Comparison of ENCODE assay signal across 15 mouse cellular contexts in genomic region chr8:121861276-121861675, GRCm38 (mm10). TPM values are rescaled to one million over a fixed set of nuclear protein-coding genes. Genes with fewer than 3 reads are reported as not detected.
A peak's percentile ranks its signal among the peaks of the same experiment; 100 is the strongest.
DNase-seq lines count a peak whose midpoint lies in the region; ATAC-seq lines count a peak whose summit lies in the region.
"Had no signal": no experiment of that assay in that cellular context is flagged by ENCODE, and none has a peak within 500 bp of the region (broad histone marks: within the 10 kb centered on the region; RNA-seq: fewer than 3 reads in every experiment).

No protein-coding gene starts in this region.

- H3K4me1 ChIP-seq in stomach, embryonic 16.5 days (ENCODE audit: control insufficient read depth, insufficient read depth, low read length) = no peaks in the 10 kb centered on the region
- H3K4me1 ChIP-seq in kidney, embryonic 14.5 days (ENCODE audit: control insufficient read depth, insufficient read depth, low read length) = no peaks in the 10 kb centered on the region
- H3K4me1 ChIP-seq: neural tube, embryonic 13.5 days had no signal

- H3K4me3 ChIP-seq in stomach, embryonic 16.5 days (replicated peaks; ENCODE audit: low read length) = no peak overlapping the region
- H3K4me3 ChIP-seq in kidney, embryonic 14.5 days (ENCODE audit: low read length) = no peak overlapping the region
- H3K4me3 ChIP-seq: heart, adult 2 months; kidney, embryonic 15.5 days; neural tube, embryonic 13.5 days had no signal

- peak; percentile 60 for DNase-seq in retina, embryonic 14.5 days (ENCODE audit: low spot score)
- DNase-seq in retina, postnatal 1 day = no peak
- peak; percentile 77 for DNase-seq in MN1 (ENCODE audit: low spot score)
- DNase-seq in adrenal gland, postnatal 4 days (ENCODE audit: low spot score in 2 of 2) = no peak
- DNase-seq in adrenal gland, postnatal 25 days = no peak
- DNase-seq: adrenal gland, postnatal 10 days; heart, adult 2 months; lung, embryonic 14.5 days had no signal

- whole genome bisulfite sequencing in stomach, embryonic 16.5 days = 45% methylated on average over 6 of the region's 6 CpGs
- 44% methylated on average over 6 of the region's 6 CpGs for WGBS in kidney, embryonic 14.5 days

- H3K27me3 ChIP-seq in stomach, embryonic 16.5 days (ENCODE audit: control insufficient read depth, insufficient read depth, low read length) = no peaks in the 10 kb centered on the region
- H3K27me3 ChIP-seq in kidney, embryonic 14.5 days (ENCODE audit: control insufficient read depth, insufficient read depth, low read length) = no peaks in the 10 kb centered on the region
- H3K27me3 ChIP-seq: kidney, embryonic 15.5 days; neural tube, embryonic 13.5 days had no signal

- no peak overlapping the region for H3K9ac ChIP-seq in stomach, embryonic 16.5 days (ENCODE audit: low read length)
- no peak overlapping the region for H3K9ac ChIP-seq in kidney, embryonic 14.5 days (ENCODE audit: low read depth, low read length)
- H3K9ac ChIP-seq: kidney, embryonic 15.5 days; lung, embryonic 14.5 days; neural tube, embryonic 13.5 days had no signal

- H3K4me2 ChIP-seq in stomach, embryonic 16.5 days (ENCODE audit: low read depth, low read length) = no peak overlapping the region
- H3K4me2 ChIP-seq in kidney, embryonic 14.5 days (replicated peaks; ENCODE audit: low read depth, low read length) = no peak overlapping the region
- H3K4me2 ChIP-seq: kidney, embryonic 15.5 days; lung, embryonic 14.5 days; midbrain, embryonic 11.5 days; neural tube, embryonic 13.5 days had no signal

- H3K27ac ChIP-seq in stomach, embryonic 16.5 days (ENCODE audit: low read length) = peak overlapping the region; percentile 19; the same call in 1 of the 2 replicates
- no peak overlapping the region for H3K27ac ChIP-seq in kidney, embryonic 14.5 days (ENCODE audit: low read depth, low read length)
- H3K27ac ChIP-seq: heart, adult 2 months; kidney, embryonic 15.5 days; neural tube, embryonic 13.5 days had no signal

- peak; percentile 85 to 87 for ATAC-seq in hematopoietic stem cell, adult 5-6 weeks (replicated peaks in 1 of 2; ENCODE audit: insufficient read depth in 1 of 2, low FRiP score in 2 of 2, low TSS enrichment in 1 of 2, low read depth in 1 of 2, poor library complexity in 2 of 2, severe bottlenecking in 2 of 2)
- ATAC-seq in stomach, embryonic 16.5 days (ENCODE audit: insufficient read depth, low FRiP score) = 0 out of 2 replicates have a peak, but pooled peaks have one; percentile 56
- no peak for ATAC-seq in kidney, embryonic 14.5 days (ENCODE audit: low FRiP score, low TSS enrichment)
- ATAC-seq: forebrain, embryonic 16.5 days had no signal

- no peaks in the 10 kb centered on the region for H3K36me3 ChIP-seq in stomach, embryonic 16.5 days (ENCODE audit: control insufficient read depth, insufficient read depth, low read length)
- no peaks in the 10 kb centered on the region for H3K36me3 ChIP-seq in kidney, embryonic 14.5 days (ENCODE audit: control insufficient read depth, insufficient read depth, low read length)
- H3K36me3 ChIP-seq: kidney, embryonic 15.5 days; neural tube, embryonic 13.5 days had no signal

- no peaks in the 10 kb centered on the region for H3K9me3 ChIP-seq in stomach, embryonic 16.5 days (replicated peaks; ENCODE audit: control insufficient read depth, low read length)
- no peaks in the 10 kb centered on the region for H3K9me3 ChIP-seq in kidney, embryonic 14.5 days (ENCODE audit: control insufficient read depth, low read length)
- H3K9me3 ChIP-seq: kidney, embryonic 15.5 days; neural tube, embryonic 13.5 days had no signal

RNA-seq across cellular contexts. Expression of gene Klhdc4, which starts 31.9 kb away (rescaled TPM):
- total RNA-seq in hematopoietic stem cell, adult 5-6 weeks (2017) = 25.7 and 32.3 TPM in 2 replicates
- polyA plus RNA-seq in stomach, embryonic 16.5 days (2015; fragmentation: Nextera tagmentation; extraction: Ambion mirVana) = 34.3 and 39.3 TPM in 2 replicates
- 35.7 and 44.4 TPM in 2 replicates for polyA plus RNA-seq in kidney, embryonic 14.5 days (2014; fragmentation: Nextera tagmentation; extraction: Ambion mirVana)
- total RNA-seq in adrenal gland, postnatal 4 days (2021) = 10 to 100 TPM; 29.9 TPM
- 29.1 and 30.5 TPM in 2 replicates for total RNA-seq in adrenal gland, postnatal 25 days (2021)

RNA-seq across cellular contexts. Expression of gene Slc7a5, which starts 46.2 kb away (rescaled TPM):
- total RNA-seq in hematopoietic stem cell, adult 5-6 weeks (2017) = 15.9 and 18.2 TPM in 2 replicates
- 19.8 and 20.0 TPM in 2 replicates for polyA plus RNA-seq in stomach, embryonic 16.5 days (2015; fragmentation: Nextera tagmentation; extraction: Ambion mirVana)
- 16.8 and 25.9 TPM in 2 replicates for polyA plus RNA-seq in kidney, embryonic 14.5 days (2014; fragmentation: Nextera tagmentation; extraction: Ambion mirVana)
- 10 to 100 TPM; 56.2 to 59.0 TPM for total RNA-seq in adrenal gland, postnatal 4 days (2021)
- 56.6 and 57.8 TPM in 2 replicates for total RNA-seq in adrenal gland, postnatal 25 days (2021)

Comparison
In these comparisons a context has a peak if more than half of its experiments do, and no peak if none do; other contexts are left out.
1. DNase-seq: peak in retina, embryonic 14.5 days (single experiment) and MN1 (single experiment); none in retina, postnatal 1 day (single experiment), adrenal gland, postnatal 4 days (0 of 2) and adrenal gland, postnatal 25 days (single experiment).